Mouse (Mus musculus) embryonic fibroblast, embryonic 13.5 days (primary cell): Measurements from ENCODE around the gene Olfr715b. TPM values are rescaled to one million over a fixed set of nuclear protein-coding genes. Genes with fewer than 3 reads are reported as not detected.
"Not testable (repeated sequence)": the region's sequence is repeated elsewhere in the genome, so short reads cannot be mapped to it uniquely, and the experiment has no call there.

Experiments used
- H3K27ac ChIP-seq: 2 replicates; pipeline ENCODE4 v1.5.1; 2012; ENCODE audit warnings: low read length, control low read depth, inconsistent platforms; ENCODE audit not compliant: insufficient read depth
- H3K4me1 ChIP-seq: 2 replicates; pipeline ENCODE4 v1.6.1; 2011; ENCODE audit warnings: low read length; ENCODE audit not compliant: control insufficient read depth, insufficient read depth
- H3K4me3 ChIP-seq: 2 replicates; pipeline ENCODE4 v1.5.1; 2011; ENCODE audit warnings: mild to moderate bottlenecking, control low read depth, low read length; ENCODE audit not compliant: insufficient read depth
- CTCF ChIP-seq: IDR thresholded peaks from 2 replicates; pipeline ENCODE4 v1.5.1; 2011; ENCODE audit warnings: mild to moderate bottlenecking, control low read depth, low read length, moderate library complexity, borderline replicate concordance; ENCODE audit not compliant: insufficient read depth
- POLR2A ChIP-seq: IDR thresholded peaks from 2 replicates; pipeline ENCODE4 v1.6.1; 2011; ENCODE audit warnings: low read depth, mild to moderate bottlenecking, control low read depth, low read length, moderate library complexity
- polyA plus RNA-seq: library from polyadenylated mRNA; stranded (reverse); fragments of >200 nt; gene quantifications from 2 replicates; pipeline ENCODE4 v1.2.4, GENCODE M21; 2011; ENCODE audit warnings: low read depth; ENCODE audit not compliant: missing spikeins, insufficient read length

Gene Olfr715b
- not detected in 2 replicates for polyA plus RNA-seq

GRCm38 (mm10) chr7:107110269-107110668, at the start of gene Olfr715b:
Olfr715b (minus strand) TSS chr7:107110369.
- H3K27ac ChIP-seq, H3K4me3 ChIP-seq, H3K4me1 ChIP-seq: not testable (repeated sequence)

GRCm38 (mm10) chr7:107138027-107138426, 27.9 kb upstream of the Olfr715b start, which contains the start of gene Olfr716:
Olfr716 (plus strand) TSS chr7:107138327.
- not testable (repeated sequence) for H3K4me3 ChIP-seq, H3K4me1 ChIP-seq, H3K27ac ChIP-seq

- not testable (repeated sequence) for H3K4me1 ChIP-seq, H3K27ac ChIP-seq, H3K4me3 ChIP-seq
Measured at GRCm38 (mm10) chr7:107130983-107131382, 20.8 kb upstream of the Olfr715b start, which contains the start of gene Olfr715. Olfr715 (minus strand) TSS chr7:107131083.

GRCm38 (mm10) chr7:107092920-107093319, 17.2 kb downstream of the Olfr715b start, which contains the start of gene Olfr17:
Olfr17 (plus strand) TSS chr7:107093220.
- no peaks in the 10 kb centered on the region for H3K4me1 ChIP-seq
- H3K4me3 ChIP-seq, result no peak within 1 kb of the TSS
- no peak for TF ChIP-seq POLR2A
- no peak within 1 kb of the TSS for H3K27ac ChIP-seq

GRCm38 (mm10) chr7:107070681-107071080, 39.5 kb downstream of the Olfr715b start, which contains the start of gene Olfr714:
Olfr714 (plus strand) TSS chr7:107070981.
- H3K4me3 ChIP-seq, result no peak within 1 kb of the TSS
- no peak for TF ChIP-seq POLR2A
- no peak for TF ChIP-seq CTCF
- no peaks in the 10 kb centered on the region for H3K4me1 ChIP-seq
- no peak within 1 kb of the TSS for H3K27ac ChIP-seq

Other genes starting within 250 kb of the Olfr715b start
- gene Olfr704, start 247.2 kb downstream of the Olfr715b start, polyA plus RNA-seq, result not detected in 2 replicates
- not detected in 2 replicates for gene Olfr705, start 233.5 kb downstream of the Olfr715b start, polyA plus RNA-seq
- not detected in 2 replicates for gene Olfr706, start 222.2 kb downstream of the Olfr715b start, polyA plus RNA-seq
- gene Olfr707, start 209.1 kb downstream of the Olfr715b start, polyA plus RNA-seq, result not detected in 2 replicates
- not detected in 2 replicates for gene Olfr1532-ps1, start 202.4 kb downstream of the Olfr715b start, polyA plus RNA-seq
- gene Olfr709-ps1, start 178.2 kb downstream of the Olfr715b start, polyA plus RNA-seq, result not detected in 2 replicates
- gene Olfr710, start 162.1 kb downstream of the Olfr715b start, polyA plus RNA-seq, result not detected in 2 replicates
- not detected in 2 replicates for gene Olfr6, start 146.4 kb downstream of the Olfr715b start, polyA plus RNA-seq
- not detected in 2 replicates for gene Olfr711, start 134.9 kb downstream of the Olfr715b start, polyA plus RNA-seq
- not detected in 2 replicates for gene Olfr2, start 104.3 kb downstream of the Olfr715b start, polyA plus RNA-seq
- gene Olfr713, start 79.2 kb downstream of the Olfr715b start, polyA plus RNA-seq, result not detected in 2 replicates
- gene Olfr714, start 39.4 kb downstream of the Olfr715b start, polyA plus RNA-seq, result not detected in 2 replicates
- gene Olfr17, start 17.1 kb downstream of the Olfr715b start, polyA plus RNA-seq, result not detected in 2 replicates
- not detected in 2 replicates for gene Olfr715, start 20.7 kb upstream of the Olfr715b start, polyA plus RNA-seq
- gene Olfr716, start 28.0 kb upstream of the Olfr715b start, polyA plus RNA-seq, result not detected in 2 replicates
- gene Nlrp14, start 56.6 kb upstream of the Olfr715b start, polyA plus RNA-seq, result not detected in 2 replicates
- not detected in 2 replicates for gene Rbmxl2, start 99.1 kb upstream of the Olfr715b start, polyA plus RNA-seq